Mouse (Mus musculus) testis, adult 2 months (tissue): ENCODE data around the gene Eif2b2.

Experiments used
- CTCF ChIP-seq: fragments of 200-500 bp; IDR thresholded peaks from 2 replicates; pipeline ENCODE4 v1.5.1; 2012; ENCODE audit warnings: low read depth, mild to moderate bottlenecking, inconsistent platforms, low read length, moderate library complexity; ENCODE audit not compliant: control insufficient read depth, insufficient read depth, insufficient replicate concordance
- POLR2A ChIP-seq: fragments of 200-500 bp; IDR thresholded peaks from 2 replicates; pipeline ENCODE4 v1.6.1; 2012; ENCODE audit warnings: low read depth, mild to moderate bottlenecking, inconsistent platforms, low read length, moderate library complexity; ENCODE audit not compliant: control insufficient read depth

DNA sequence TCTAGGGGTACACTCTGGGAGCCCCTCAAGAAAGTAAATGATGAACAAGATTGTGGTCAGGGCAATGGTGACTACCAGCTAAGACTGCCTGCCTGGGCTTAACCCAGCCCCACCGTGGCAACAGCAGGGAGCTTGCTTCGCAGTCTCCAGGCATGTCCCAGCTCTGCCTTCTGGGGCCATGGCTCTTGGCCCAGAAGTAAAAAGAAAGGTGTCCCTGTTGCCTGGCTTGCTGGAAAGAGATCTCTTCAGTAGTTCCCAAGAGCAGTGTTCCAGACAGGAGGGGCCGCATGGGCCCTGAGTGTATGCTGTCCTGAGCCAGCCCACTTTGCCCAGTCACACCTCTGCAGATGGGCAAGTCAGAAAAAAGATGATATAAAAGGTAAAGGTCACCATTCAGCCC lies 49.4 kb upstream of the Eif2b2 start:
- TF ChIP-seq CTCF = no peak
- TF ChIP-seq POLR2A = no peak
